Mouse (Mus musculus) gastrocnemius, adult 2 months (tissue): ENCODE measurements around the gene Tsc2. TPM values are rescaled to one million over a fixed set of nuclear protein-coding genes. Genes with fewer than 3 reads are reported as not detected.
"Not testable (repeated sequence)": the region's sequence is repeated elsewhere in the genome, so short reads cannot be mapped to it uniquely, and the experiment has no call there.

Experiments
- DNase-seq: peaks from one replicate; pipeline ENCODE4 v3.0.0; 2022
- H3K27ac ChIP-seq: fragments of 200-600 bp; 2 replicates; pipeline ENCODE4 v1.8.1; 2022; ENCODE audit warnings: mild to moderate bottlenecking
- H3K4me3 ChIP-seq: fragments of 200-600 bp; 2 replicates; pipeline ENCODE4 v1.8.1; 2022; ENCODE audit warnings: mild to moderate bottlenecking, moderate library complexity
- CTCF ChIP-seq: fragments of 200-600 bp; IDR thresholded peaks from 2 replicates; pipeline ENCODE4 v1.8.1; 2022; ENCODE audit warnings: antibody characterized with exemption, mild to moderate bottlenecking, moderate library complexity
- intact Hi-C: fragments of 180-260 bp; cut with DNase I; formaldehyde crosslinking; loops from one replicate; pipeline ENCODE4 v1.15.1; 2025
- long read RNA-seq, 2 experiments: library from polyadenylated mRNA; stranded (forward); transcript quantifications; one replicate each; pipeline ENCODE4 v2.0.0; 2021
- total RNA-seq, 2 experiments: library from RNA; stranded (reverse); gene quantifications; 2 replicates each; pipeline ENCODE4 v1.2.3; 2021

The Tsc2 gene
- total RNA-seq, result 10 to 100 TPM; 84.9 to 90.4 TPM
- long read RNA-seq, experiment 1, full-length matches to known transcripts, result 20 of 202 reads
- long read RNA-seq, experiment 1, partial matches to known transcripts, result 124 of 202 reads
- long read RNA-seq, experiment 1, other reads (novel, unspliced or antisense), result 58 of 202 reads
- long read RNA-seq, experiment 2, full-length matches to known transcripts, result 22 of 193 reads
- long read RNA-seq, experiment 2, partial matches to known transcripts, result 98 of 193 reads
- long read RNA-seq, experiment 2, other reads (novel, unspliced or antisense), result 73 of 193 reads

GRCm38 (mm10) chr17:24632167-24632812, at the start of gene Tsc2, which contains the start of gene Nthl1:
Gene Tsc2, minus strand, starts transcription at chr17:24632630.
Gene Nthl1, plus strand, starts transcription at chr17:24632680.
- Histone ChIP-seq H3K4me3 (peak within 1 kb of the TSS; percentile 79), H3K27ac (peak within 1 kb of the TSS; percentile 97)
- TF ChIP-seq CTCF, result peak; percentile 1; the same call in 1 of the 2 replicates
- intact Hi-C loops, result loop anchor here (5.0 kb wide), 1 partner anchor 105 kb away; the partner anchor contains the start of gene Traf7
- peak; percentile 90 for DNase-seq

GRCm38 (mm10) chr17:24677500-24678080, 45.2 kb upstream of the Tsc2 start:
- no peak for DNase-seq
- intact Hi-C loops, result no loop called here
- no peak overlapping the region for H3K27ac ChIP-seq
- no peak overlapping the region for H3K4me3 ChIP-seq
- TF ChIP-seq CTCF, result no peak

GRCm38 (mm10) chr17:24676877-24677276, 44.4 kb upstream of the Tsc2 start:
- intact Hi-C loops, result no loop called here
- no peak for TF ChIP-seq CTCF
- no peak for DNase-seq
- Histone ChIP-seq H3K4me3 (no peak overlapping the region), H3K27ac (no peak overlapping the region)

- Histone ChIP-seq H3K27ac (no peak overlapping the region), H3K4me3 (no peak overlapping the region)
- peak; percentile 73 for TF ChIP-seq CTCF
- intact Hi-C loops, result no loop called here
- DNase-seq, result peak; percentile 70
Measured at GRCm38 (mm10) chr17:24676187-24676586, 43.8 kb upstream of the Tsc2 start.

GRCm38 (mm10) chr17:24674277-24674676, 41.8 kb upstream of the Tsc2 start:
- H3K27ac ChIP-seq, result peak overlapping the region; percentile 1; the same call in 1 of the 2 replicates
- H3K4me3 ChIP-seq, result no peak overlapping the region
- no peak for TF ChIP-seq CTCF
- intact Hi-C loops, result no loop called here
- no peak for DNase-seq

GRCm38 (mm10) chr17:24672141-24672540, 39.7 kb upstream of the Tsc2 start:
- H3K4me3 ChIP-seq, result peak overlapping the region; percentile 17; the same call in 1 of the 2 replicates
- TF ChIP-seq CTCF, result no peak
- intact Hi-C loops, result no loop called here
- peak; percentile 55 for DNase-seq
- H3K27ac ChIP-seq, result 0 out of 2 replicates have a peak overlapping the region, but pooled peaks have one; percentile 38

GRCm38 (mm10) chr17:24671346-24671745, 38.9 kb upstream of the Tsc2 start:
- intact Hi-C loops, result no loop called here
- Histone ChIP-seq H3K4me3 (peak overlapping the region; percentile 100), H3K27ac (0 out of 2 replicates have a peak overlapping the region, but pooled peaks have one; percentile 24)
- DNase-seq, result no peak
- no peak for TF ChIP-seq CTCF

GRCm38 (mm10) chr17:24670246-24670844, 37.9 kb upstream of the Tsc2 start:
- no peak for TF ChIP-seq CTCF
- peak overlapping the region; percentile 100 for H3K4me3 ChIP-seq
- intact Hi-C loops, result no loop called here
- DNase-seq, result no peak
- H3K27ac ChIP-seq, result peak overlapping the region; percentile 96

- Histone ChIP-seq H3K27ac (peak within 1 kb of the TSS; percentile 96), H3K4me3 (peak within 1 kb of the TSS; percentile 100)
- peak; percentile 98 for DNase-seq
- peak; percentile 48 for TF ChIP-seq CTCF
- intact Hi-C loops, result loop anchor here (5.0 to 10.0 kb wide), 2 partner anchors 55 to 127 kb away; no protein-coding TSS in a partner anchor
Measured at GRCm38 (mm10) chr17:24669545-24670245, 37.3 kb upstream of the Tsc2 start, which contains the start of gene Zfp598. Gene Zfp598, plus strand, starts transcription at chr17:24669687.

GRCm38 (mm10) chr17:24669214-24669544, 36.7 kb upstream of the Tsc2 start:
- not testable (repeated sequence) for DNase-seq
- H3K4me3 ChIP-seq, result peak overlapping the region; percentile 100
- H3K27ac ChIP-seq, result peak overlapping the region; percentile 96
- intact Hi-C loops, result loop anchor here (5.0 to 10.0 kb wide), 2 partner anchors 54 to 127 kb away; no protein-coding TSS in a partner anchor

GRCm38 (mm10) chr17:24667416-24667815, 35.0 kb upstream of the Tsc2 start:
- TF ChIP-seq CTCF, result peak; percentile 75
- Histone ChIP-seq H3K4me3 (no peak overlapping the region), H3K27ac (0 out of 2 replicates have a peak overlapping the region, but pooled peaks have one; percentile 12)
- DNase-seq, result peak; percentile 69
- intact Hi-C loops, result loop anchor here (5.0 to 10.0 kb wide), 2 partner anchors 53 to 125 kb away; no protein-coding TSS in a partner anchor

GRCm38 (mm10) chr17:24667011-24667410, 34.6 kb upstream of the Tsc2 start:
- DNase-seq, H3K4me3 ChIP-seq: not testable (repeated sequence)
- intact Hi-C loops, result loop anchor here (5.0 to 10.0 kb wide), 2 partner anchors 52 to 125 kb away; no protein-coding TSS in a partner anchor
- H3K27ac ChIP-seq, result 0 out of 2 replicates have a peak overlapping the region, but pooled peaks have one; percentile 12
